Mouse (Mus musculus): Measurements from ENCODE around the gene Ctcfl. TPM values are rescaled to one million over a fixed set of nuclear protein-coding genes. Genes with fewer than 3 reads are reported as not detected.

Ctcfl gene
- polyA plus RNA-seq, 1 experiment from 2014 or later = 0.09 TPM

Other genes starting within 250 kb of the Ctcfl start
- gene Bmp7, start 179.2 kb downstream of the Ctcfl start, polyA plus RNA-seq (2015; fragmentation: Nextera tagmentation; extraction: Ambion mirVana) = 25.5 and 27.5 TPM in 2 replicates
- gene Spo11, start 141.8 kb downstream of the Ctcfl start, polyA plus RNA-seq (2015; fragmentation: Nextera tagmentation; extraction: Ambion mirVana) = 3.4 and 3.8 TPM in 2 replicates
- 112 and 115 TPM in 2 replicates for gene Rae1, start 119.4 kb downstream of the Ctcfl start, polyA plus RNA-seq (2015; fragmentation: Nextera tagmentation; extraction: Ambion mirVana)
- gene Rbm38, start 99.0 kb downstream of the Ctcfl start, polyA plus RNA-seq (2015; fragmentation: Nextera tagmentation; extraction: Ambion mirVana) = 21.9 and 37.9 TPM in 2 replicates
- 0.09 and 0.15 TPM in 2 replicates for gene Pck1, start 33.5 kb upstream of the Ctcfl start, polyA plus RNA-seq (2015; fragmentation: Nextera tagmentation; extraction: Ambion mirVana)
- 0.64 and 0.88 TPM in 2 replicates for gene Zbp1, start 99.4 kb upstream of the Ctcfl start, polyA plus RNA-seq (2015; fragmentation: Nextera tagmentation; extraction: Ambion mirVana)
- 6.3 and 8.4 TPM in 2 replicates for gene Pmepa1, start 157.0 kb upstream of the Ctcfl start, polyA plus RNA-seq (2015; fragmentation: Nextera tagmentation; extraction: Ambion mirVana)

All from limb, embryonic 15.5 days (tissue).